Mouse (Mus musculus) E14TG2a.4 (cell line): ENCODE data around the gene Maff.

Experiments used
- H3K27me3 ChIP-seq: 2 replicates; pipeline ENCODE4 v1.6.1; 2014; ENCODE audit warnings: low read length, control low read depth; ENCODE audit not compliant: insufficient read depth
- H3K36me3 ChIP-seq: 2 replicates; pipeline ENCODE4 v1.6.1; 2014; ENCODE audit warnings: low read length, control low read depth; ENCODE audit not compliant: insufficient read depth
- H3K4me1 ChIP-seq: replicated peaks from 2 replicates; pipeline ENCODE4 v1.6.1; 2014; ENCODE audit warnings: low read depth, low read length, control low read depth
- H3K4me3 ChIP-seq: replicated peaks from 2 replicates; pipeline ENCODE4 v1.5.1; 2014; ENCODE audit warnings: mild to moderate bottlenecking, low read length
- H3K9me3 ChIP-seq: 2 replicates; pipeline ENCODE4 v1.6.1; 2014; ENCODE audit warnings: low read length, control low read depth
- CTCF ChIP-seq: conservative IDR thresholded peaks from 2 replicates; pipeline ENCODE4 v1.5.1; 2014; ENCODE audit warnings: low read length
- NANOG ChIP-seq: IDR thresholded peaks from 2 replicates; pipeline ENCODE4 v1.6.1; 2014; ENCODE audit warnings: borderline replicate concordance, low read length, mixed read lengths
- POU5F1 ChIP-seq: IDR thresholded peaks from 2 replicates; pipeline ENCODE4 v1.6.1; 2014; ENCODE audit warnings: low read length, borderline replicate concordance

The Maff gene

DNA sequence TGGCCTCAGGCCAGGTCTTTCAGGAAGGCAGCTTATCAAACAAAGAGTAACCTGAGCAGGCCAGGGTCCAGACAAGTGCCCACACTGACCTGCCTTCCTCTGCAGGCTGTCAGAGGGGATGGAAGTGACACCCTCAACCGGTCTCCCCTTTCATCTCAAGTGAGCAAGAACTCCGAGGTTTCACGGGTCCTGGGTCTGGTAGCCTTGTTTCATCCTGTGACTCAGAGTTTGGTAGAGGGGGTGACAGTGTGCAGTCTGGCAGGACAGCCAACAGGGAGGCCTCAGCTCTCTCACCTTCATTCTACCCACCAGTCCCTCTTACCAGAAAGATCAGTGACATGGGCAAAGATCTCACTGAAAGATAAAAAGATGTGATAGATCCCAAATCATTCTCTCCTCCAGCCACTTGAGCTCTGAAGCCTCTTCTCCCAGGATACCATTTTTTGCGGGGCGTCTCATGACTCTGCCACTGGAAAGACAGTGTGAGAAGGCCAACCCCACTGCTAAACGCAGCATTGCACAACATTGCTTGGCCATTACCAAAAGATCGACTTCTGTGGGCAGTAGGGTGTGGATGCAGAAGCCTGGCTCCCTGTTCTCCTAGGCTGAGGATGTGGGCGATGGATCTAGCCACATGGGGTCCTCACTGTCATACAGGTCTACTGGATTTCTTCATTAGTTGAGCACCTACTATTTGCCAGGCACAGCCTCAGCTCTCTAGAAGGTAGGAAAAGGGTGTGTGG is at the start of gene Maff:
TSS of gene Maff (plus strand) at position 571 of the 743 bp plus-strand sequence.
- Histone ChIP-seq H3K4me3 (peak within 1 kb of the TSS; percentile 98), H3K27me3 (peaks cover 27% of the 10 kb centered on the region), H3K9me3 (peaks cover 4% of the 10 kb centered on the region; the same call in 1 of the 2 replicates), H3K4me1 (peaks cover 53% of the 10 kb centered on the region), H3K36me3 (no peaks in the 10 kb centered on the region)
- TF ChIP-seq CTCF (no peak), NANOG (no peak), POU5F1 (no peak)

DNA sequence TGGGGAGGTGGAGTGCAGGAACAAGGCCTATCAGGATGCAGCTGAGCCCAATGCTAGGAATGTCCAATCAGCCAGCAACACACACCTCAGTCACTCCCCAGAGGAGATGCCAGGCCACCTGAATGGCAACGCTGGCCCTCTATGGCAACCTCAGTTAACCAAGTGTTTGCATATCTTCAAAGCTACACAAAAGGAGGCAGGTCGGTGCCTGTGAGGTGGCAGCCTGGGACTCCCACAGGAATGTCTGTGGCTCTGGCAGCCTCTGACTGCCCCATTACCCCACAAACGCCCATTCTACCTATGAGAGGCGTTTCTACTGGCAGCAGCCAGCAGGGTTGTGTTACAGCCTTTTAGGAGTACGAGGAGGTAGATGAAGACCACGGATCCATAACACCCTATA is 47.9 kb upstream of the Maff start:
- no peak overlapping the region for H3K4me3 ChIP-seq
- peaks cover 3% of the 10 kb centered on the region; the same call in 1 of the 2 replicates for H3K4me1 ChIP-seq
- no peaks in the 10 kb centered on the region for H3K27me3 ChIP-seq
- no peaks in the 10 kb centered on the region for H3K9me3 ChIP-seq
- peaks cover 91% of the 10 kb centered on the region for H3K36me3 ChIP-seq
- TF ChIP-seq NANOG = no peak
- no peak for TF ChIP-seq POU5F1
- no peak for TF ChIP-seq CTCF

DNA sequence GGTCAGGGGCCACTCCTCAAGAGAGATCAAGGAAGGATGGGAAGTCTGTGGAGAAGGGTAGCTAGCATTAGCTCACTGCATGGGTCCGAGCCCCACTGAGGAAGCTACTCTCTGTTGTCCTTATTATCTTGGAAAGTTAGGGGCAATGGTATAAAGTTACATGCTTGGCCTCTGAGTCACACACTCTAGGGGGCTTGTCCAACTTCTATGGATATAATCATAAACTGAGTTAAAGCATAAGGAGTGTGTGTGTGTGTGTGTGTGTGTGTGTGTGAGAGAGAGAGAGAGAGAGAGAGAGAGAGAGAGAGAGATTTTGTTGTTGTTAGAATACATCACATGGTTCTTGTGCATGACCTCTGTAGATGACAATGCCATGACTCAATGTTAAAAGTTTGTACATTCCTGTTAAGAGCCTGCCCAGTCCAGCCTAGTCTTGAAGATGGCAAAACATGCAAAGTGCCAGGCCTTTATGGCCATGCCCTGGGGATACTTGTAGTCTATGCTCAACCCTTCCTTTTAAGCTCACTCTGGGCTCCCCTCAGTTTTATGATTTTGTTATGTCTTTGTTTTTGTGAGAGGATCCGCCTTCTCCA is 46.8 kb upstream of the Maff start:
- peaks cover 93% of the 10 kb centered on the region for H3K36me3 ChIP-seq
- no peak overlapping the region for H3K4me3 ChIP-seq
- H3K4me1 ChIP-seq = peaks cover 3% of the 10 kb centered on the region; the same call in 1 of the 2 replicates
- H3K9me3 ChIP-seq = no peaks in the 10 kb centered on the region
- no peaks in the 10 kb centered on the region for H3K27me3 ChIP-seq
- no peak for TF ChIP-seq NANOG
- no peak for TF ChIP-seq CTCF
- no peak for TF ChIP-seq POU5F1

DNA sequence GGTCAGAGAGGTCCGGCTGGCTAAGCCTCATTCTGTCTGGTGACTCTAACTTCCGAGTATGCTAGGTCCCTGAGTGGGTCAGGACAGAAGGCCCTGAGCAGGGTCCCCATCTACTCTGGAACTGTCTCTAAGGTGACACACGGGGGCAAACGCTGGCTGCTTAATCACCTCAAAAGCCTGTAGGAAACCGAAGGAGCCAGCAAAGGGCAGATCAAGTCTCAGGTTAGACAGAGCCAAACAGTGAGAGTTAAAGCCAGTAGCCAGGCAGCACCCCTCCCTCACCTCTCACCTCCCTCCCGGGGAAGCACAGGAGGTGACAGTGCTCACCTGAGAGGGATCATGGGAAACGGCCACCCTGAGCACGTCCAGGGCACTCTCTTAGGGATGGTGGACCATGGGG is 42.7 kb upstream of the Maff start:
- no peaks in the 10 kb centered on the region for H3K9me3 ChIP-seq
- peaks cover 31% of the 10 kb centered on the region for H3K4me1 ChIP-seq
- no peak overlapping the region for H3K4me3 ChIP-seq
- peaks cover 98% of the 10 kb centered on the region for H3K36me3 ChIP-seq
- TF ChIP-seq NANOG (no peak), CTCF (no peak), POU5F1 (no peak)
- no peaks in the 10 kb centered on the region for H3K27me3 ChIP-seq

DNA sequence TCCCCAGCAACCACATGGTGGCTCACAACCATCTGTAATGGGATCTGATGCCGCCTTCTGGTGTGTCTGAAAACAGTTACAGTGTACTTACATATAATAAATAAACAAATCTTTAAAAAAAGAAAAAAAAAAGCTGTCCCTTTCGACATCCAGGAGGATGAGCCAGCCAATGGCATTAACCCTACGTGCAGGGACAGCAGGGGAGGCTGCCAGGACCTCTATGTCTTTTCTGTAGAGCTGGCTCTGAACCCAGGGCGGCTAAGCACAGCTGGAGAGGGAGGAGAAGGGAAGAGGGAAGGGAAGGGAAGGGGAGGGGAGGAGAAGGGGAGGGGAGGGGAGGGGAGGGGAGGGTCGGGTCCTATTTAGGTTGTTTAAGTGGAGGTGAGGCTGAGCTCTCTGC is 41.6 kb upstream of the Maff start:
- Histone ChIP-seq H3K4me1 (peaks cover 32% of the 10 kb centered on the region), H3K27me3 (no peaks in the 10 kb centered on the region), H3K36me3 (peaks cover 89% of the 10 kb centered on the region), H3K4me3 (no peak overlapping the region), H3K9me3 (no peaks in the 10 kb centered on the region)
- TF ChIP-seq POU5F1 = no peak
- no peak for TF ChIP-seq CTCF
- TF ChIP-seq NANOG = no peak

DNA sequence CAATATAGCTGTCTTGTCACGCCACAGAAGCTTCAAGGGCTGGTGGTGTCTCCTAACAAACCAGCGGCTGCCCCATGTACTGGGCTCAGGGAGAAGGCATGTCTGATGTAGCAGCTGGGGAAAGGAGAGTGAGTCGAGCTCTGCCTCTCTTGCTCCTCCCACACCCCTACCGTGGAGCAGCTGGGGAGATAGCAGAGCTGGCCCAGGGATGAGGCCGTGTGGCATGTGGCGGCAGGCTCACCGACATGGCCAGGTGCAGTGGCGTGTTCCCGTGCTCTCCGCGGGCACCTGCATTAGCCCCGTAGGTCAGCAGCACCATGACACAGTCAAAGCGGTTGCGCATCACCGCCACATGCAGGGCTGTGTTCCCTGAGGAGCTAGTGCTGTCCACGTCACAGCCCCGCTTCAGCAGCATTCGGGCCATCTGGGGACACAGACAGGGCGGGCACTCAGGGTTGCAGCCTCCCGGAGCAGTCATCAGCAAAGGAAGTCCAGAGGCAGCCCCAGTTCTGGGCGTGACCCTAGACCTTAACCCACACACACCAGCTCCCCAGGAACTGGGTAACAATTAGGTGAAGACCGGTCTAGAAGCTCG is 40.3 kb upstream of the Maff start:
- no peak for TF ChIP-seq NANOG
- no peak for TF ChIP-seq POU5F1
- no peak for TF ChIP-seq CTCF
- H3K27me3 ChIP-seq = no peaks in the 10 kb centered on the region
- H3K36me3 ChIP-seq = peaks cover 85% of the 10 kb centered on the region
- H3K4me1 ChIP-seq = peaks cover 32% of the 10 kb centered on the region
- H3K4me3 ChIP-seq = peak overlapping the region; percentile 71
- no peaks in the 10 kb centered on the region for H3K9me3 ChIP-seq

DNA sequence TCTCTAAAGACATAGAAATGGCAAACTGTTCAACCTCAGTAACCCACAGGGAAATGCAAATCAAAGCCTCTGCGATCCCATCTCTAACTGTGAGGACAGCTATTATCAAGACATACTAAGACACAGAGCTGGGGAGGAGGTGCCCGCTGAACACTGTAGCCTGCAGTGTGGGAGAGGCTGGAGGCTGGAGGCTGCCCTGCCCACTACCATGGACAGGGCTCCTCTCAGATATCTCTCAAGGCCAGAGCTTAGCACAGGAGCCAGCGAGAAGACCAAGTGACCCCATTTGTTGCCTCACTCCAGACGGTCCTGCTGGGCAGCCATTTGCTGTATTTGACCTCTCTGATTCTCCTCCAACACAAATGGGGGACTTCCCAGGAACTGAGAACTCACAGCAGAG is 38.6 kb upstream of the Maff start:
- Histone ChIP-seq H3K36me3 (peaks cover 83% of the 10 kb centered on the region), H3K4me1 (peaks cover 39% of the 10 kb centered on the region), H3K4me3 (no peak overlapping the region), H3K27me3 (no peaks in the 10 kb centered on the region), H3K9me3 (no peaks in the 10 kb centered on the region)
- TF ChIP-seq NANOG (no peak), POU5F1 (no peak), CTCF (no peak)

DNA sequence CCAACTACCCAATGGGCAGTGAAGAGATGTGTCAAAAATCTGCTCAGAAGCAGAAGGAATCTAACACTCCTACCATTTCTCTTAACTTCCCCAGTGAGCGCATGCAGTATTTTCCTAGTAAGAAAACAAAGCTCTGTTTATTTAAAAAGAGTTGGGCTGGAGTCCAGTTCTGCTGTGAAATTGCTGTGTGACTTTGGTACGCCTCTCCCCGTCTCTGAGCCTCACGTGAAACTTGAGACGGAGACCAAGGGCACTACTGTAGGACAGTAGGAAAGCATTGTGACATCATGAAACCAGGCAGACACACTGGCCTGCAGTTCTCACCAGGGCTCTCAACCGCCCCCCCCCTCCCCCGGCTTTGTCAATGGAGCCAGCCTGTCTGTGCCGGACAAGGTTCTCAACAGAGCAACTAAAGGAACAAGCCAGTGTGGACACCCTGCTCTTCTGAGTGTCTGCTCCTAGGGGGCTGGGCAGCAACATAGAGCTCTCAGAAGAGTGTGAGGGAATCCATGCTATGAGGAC is 32.5 kb upstream of the Maff start:
- Histone ChIP-seq H3K36me3 (peaks cover 78% of the 10 kb centered on the region), H3K27me3 (no peaks in the 10 kb centered on the region), H3K4me3 (no peak overlapping the region), H3K9me3 (peaks cover 10% of the 10 kb centered on the region), H3K4me1 (peaks cover 28% of the 10 kb centered on the region)
- TF ChIP-seq CTCF (no peak), NANOG (no peak), POU5F1 (no peak)
